Mouse (Mus musculus) midbrain, embryonic 15.5 days (tissue): ENCODE measurements around the gene Sec24d. TPM values are rescaled to one million over a fixed set of nuclear protein-coding genes. Genes with fewer than 3 reads are reported as not detected.
A peak's percentile ranks its signal among the peaks of the same experiment; 100 is the strongest.
"Not testable (repeated sequence)": the region's sequence is repeated elsewhere in the genome, so short reads cannot be mapped to it uniquely, and the experiment has no call there.

Experiments used
- ATAC-seq: fragments of 200-750 bp; cut with Nextera tagmentation; replicated peaks from 2 replicates; pipeline ENCODE4 v1.8.0; 2017; ENCODE audit warnings: moderate TSS enrichment
- H3K27ac ChIP-seq: fragments of 300-500 bp; sonication (generic); 2 replicates; pipeline ENCODE4 v1.5.1; 2015; ENCODE audit warnings: mild to moderate bottlenecking, inconsistent platforms
- H3K27me3 ChIP-seq: fragments of 300-500 bp; sonication (generic); replicated peaks from 2 replicates; pipeline ENCODE4 v1.6.1; 2015; ENCODE audit warnings: inconsistent platforms
- H3K36me3 ChIP-seq: fragments of 300-500 bp; sonication (generic); replicated peaks from 2 replicates; pipeline ENCODE4 v1.6.1; 2015; ENCODE audit warnings: inconsistent platforms
- H3K4me1 ChIP-seq: fragments of 300-500 bp; sonication (generic); 2 replicates; pipeline ENCODE4 v1.6.1; 2015; ENCODE audit warnings: inconsistent platforms
- H3K4me2 ChIP-seq: fragments of 300-500 bp; sonication (generic); 2 replicates; pipeline ENCODE4 v1.6.1; 2015; ENCODE audit warnings: inconsistent platforms, mild to moderate bottlenecking, moderate library complexity
- H3K4me3 ChIP-seq: fragments of 300-500 bp; sonication (generic); 2 replicates; pipeline ENCODE4 v1.5.1; 2015; ENCODE audit warnings: mild to moderate bottlenecking, inconsistent platforms
- H3K9ac ChIP-seq: fragments of 300-500 bp; sonication (generic); 2 replicates; pipeline ENCODE4 v1.6.1; 2015; ENCODE audit warnings: mild to moderate bottlenecking, inconsistent platforms
- H3K9me3 ChIP-seq: fragments of 300-500 bp; sonication (generic); 2 replicates; pipeline ENCODE4 v1.6.1; 2016; ENCODE audit warnings: inconsistent platforms
- WGBS: fragments of 180-500 bp; shearing (Covaris S2); methylation state at CpG from one replicate; pipeline ENCODE4 v1.1.7; 2015; ENCODE audit warnings: mixed read lengths; 5-methylcytosine and 5-hydroxymethylcytosine counted together
- polyA plus RNA-seq: library from polyadenylated mRNA; unstranded; fragments of >200 nt; fragmentation: Nextera tagmentation; extraction: Ambion mirVana; gene quantifications from 2 replicates; pipeline ENCODE4 v1.2.1, GENCODE M21; 2015

Sec24d gene
- polyA plus RNA-seq, 1 experiment from 2014 or later: 12.0 TPM

- Histone ChIP-seq H3K9ac (peak within 1 kb of the TSS; percentile 69), H3K4me2 (peak within 1 kb of the TSS; percentile 77), H3K4me1 (peaks cover 15% of the 10 kb centered on the region), H3K4me3 (peak within 1 kb of the TSS; percentile 68), H3K9me3 (no peaks in the 10 kb centered on the region), H3K36me3 (no peaks in the 10 kb centered on the region; the same call in 1 of the 2 replicates), H3K27me3 (peaks cover 4% of the 10 kb centered on the region; the same call in 1 of the 2 replicates), H3K27ac (peak within 1 kb of the TSS; percentile 90)
- peak; percentile 99 for ATAC-seq
- WGBS: under 1% methylated on average over 41 of the region's 41 CpGs
Measured at GRCm38 (mm10) chr3:123385486-123386156, 118.4 kb downstream of the Sec24d start, which contains the start of gene Mettl14. Gene Mettl14 (minus strand): TSS chr3:123386108.

GRCm38 (mm10) chr3:123386157-123386780, 119.0 kb downstream of the Sec24d start:
- H3K27ac ChIP-seq: peak overlapping the region; percentile 90
- peaks cover 15% of the 10 kb centered on the region for H3K4me1 ChIP-seq
- peak overlapping the region; percentile 68 for H3K4me3 ChIP-seq
- not testable (repeated sequence) for H3K36me3 ChIP-seq, H3K27me3 ChIP-seq, H3K9me3 ChIP-seq
- WGBS: 21% methylated on average over 12 of the region's 12 CpGs
- peak; percentile 84 for ATAC-seq
- peak overlapping the region; percentile 69 for H3K9ac ChIP-seq
- H3K4me2 ChIP-seq: peak overlapping the region; percentile 58

- Histone ChIP-seq H3K27ac (no peak overlapping the region), H3K36me3 (no peaks in the 10 kb centered on the region), H3K9ac (no peak overlapping the region), H3K4me3 (no peak overlapping the region), H3K27me3 (peaks cover 4% of the 10 kb centered on the region; the same call in 1 of the 2 replicates), H3K9me3 (no peaks in the 10 kb centered on the region), H3K4me2 (no peak overlapping the region), H3K4me1 (no peaks in the 10 kb centered on the region)
- 87% methylated on average over 4 of the region's 4 CpGs for WGBS
- no peak for ATAC-seq
Measured at GRCm38 (mm10) chr3:123391180-123391579, 123.9 kb downstream of the Sec24d start.

GRCm38 (mm10) chr3:123395611-123396010, 128.4 kb downstream of the Sec24d start:
- Histone ChIP-seq H3K36me3 (no peaks in the 10 kb centered on the region), H3K27ac (no peak overlapping the region), H3K4me2 (no peak overlapping the region), H3K9me3 (no peaks in the 10 kb centered on the region), H3K9ac (no peak overlapping the region), H3K4me1 (no peaks in the 10 kb centered on the region), H3K4me3 (no peak overlapping the region), H3K27me3 (no peaks in the 10 kb centered on the region)
- 87% methylated on average over 5 of the region's 5 CpGs for WGBS
- ATAC-seq: no peak

GRCm38 (mm10) chr3:123397562-123398481, 130.6 kb downstream of the Sec24d start:
- Histone ChIP-seq H3K36me3 (no peaks in the 10 kb centered on the region), H3K27ac (no peak overlapping the region), H3K9ac (no peak overlapping the region), H3K4me1 (no peaks in the 10 kb centered on the region), H3K4me3 (no peak overlapping the region), H3K9me3 (no peaks in the 10 kb centered on the region), H3K27me3 (no peaks in the 10 kb centered on the region), H3K4me2 (no peak overlapping the region)
- no peak for ATAC-seq
- 86% methylated on average over 9 of the region's 9 CpGs for WGBS

- no peak for ATAC-seq
- 83% methylated on average over 3 of the region's 3 CpGs for WGBS
- H3K4me2 ChIP-seq: no peak overlapping the region
Measured at GRCm38 (mm10) chr3:123404945-123405344, 137.7 kb downstream of the Sec24d start.

GRCm38 (mm10) chr3:123411821-123412578, 144.7 kb downstream of the Sec24d start:
- Histone ChIP-seq H3K36me3 (no peaks in the 10 kb centered on the region), H3K9ac (no peak overlapping the region), H3K27ac (no peak overlapping the region), H3K4me1 (no peaks in the 10 kb centered on the region), H3K27me3 (no peaks in the 10 kb centered on the region), H3K9me3 (no peaks in the 10 kb centered on the region), H3K4me2 (no peak overlapping the region), H3K4me3 (no peak overlapping the region)
- 78% methylated on average over 6 of the region's 6 CpGs for WGBS
- no peak for ATAC-seq

More at GRCm38 (mm10) chr3:123404945-123405344, 137.7 kb downstream of the Sec24d start:
- Histone ChIP-seq H3K9ac (no peak overlapping the region), H3K27ac (no peak overlapping the region), H3K4me3 (no peak overlapping the region), H3K27me3 (no peaks in the 10 kb centered on the region), H3K36me3 (no peaks in the 10 kb centered on the region), H3K9me3 (no peaks in the 10 kb centered on the region), H3K4me1 (no peaks in the 10 kb centered on the region)

- WGBS: 18% methylated on average over 5 of the region's 5 CpGs
- Histone ChIP-seq H3K36me3 (no peaks in the 10 kb centered on the region), H3K27me3 (no peaks in the 10 kb centered on the region), H3K9me3 (no peaks in the 10 kb centered on the region), H3K4me2 (no peak overlapping the region), H3K4me3 (no peak overlapping the region), H3K9ac (no peak overlapping the region), H3K4me1 (no peaks in the 10 kb centered on the region), H3K27ac (no peak overlapping the region)
- ATAC-seq: no peak
Measured at GRCm38 (mm10) chr3:123413173-123413572, 145.9 kb downstream of the Sec24d start.

Other genes with a start within 250 kb of the Sec24d start
- not detected in 2 replicates for gene Myoz2, start 232.4 kb upstream of the Sec24d start, polyA plus RNA-seq
- 1.4 and 1.7 TPM in 2 replicates for gene Synpo2, start 31.3 kb upstream of the Sec24d start, polyA plus RNA-seq
- 21.6 and 22.3 TPM in 2 replicates for gene Mettl14, start 118.7 kb downstream of the Sec24d start, polyA plus RNA-seq
- 12.1 and 13.0 TPM in 2 replicates for gene Prss12, start 179.5 kb downstream of the Sec24d start, polyA plus RNA-seq